Mouse (Mus musculus) activated CD4-positive, CD25-positive, alpha-beta regulatory T cell, adult 4 months (primary cell): Measurements from ENCODE around the gene Stx12. TPM values are rescaled to one million over a fixed set of nuclear protein-coding genes. Genes with fewer than 3 reads are reported as not detected.
A peak's percentile ranks its signal among the peaks of the same experiment; 100 is the strongest.

Experiments used
- ATAC-seq: one replicate; pipeline ENCODE4 v1.8.0; 2017
- polyA plus RNA-seq, 2 experiments: library from polyadenylated mRNA; unstranded; fragments of 100-300 nt; shearing (Covaris generic); gene quantifications; one replicate each; pipeline ENCODE4 v1.2.1; 2017

The Stx12 gene
- polyA plus RNA-seq, 2 experiments from 2014 or later, result 33.0 to 36.2 TPM

- ATAC-seq, result no peak
These were observed 21.3 kb downstream of the Stx12 start for GRCm38 (mm10) chr4:132863012-132863411.

DNA sequence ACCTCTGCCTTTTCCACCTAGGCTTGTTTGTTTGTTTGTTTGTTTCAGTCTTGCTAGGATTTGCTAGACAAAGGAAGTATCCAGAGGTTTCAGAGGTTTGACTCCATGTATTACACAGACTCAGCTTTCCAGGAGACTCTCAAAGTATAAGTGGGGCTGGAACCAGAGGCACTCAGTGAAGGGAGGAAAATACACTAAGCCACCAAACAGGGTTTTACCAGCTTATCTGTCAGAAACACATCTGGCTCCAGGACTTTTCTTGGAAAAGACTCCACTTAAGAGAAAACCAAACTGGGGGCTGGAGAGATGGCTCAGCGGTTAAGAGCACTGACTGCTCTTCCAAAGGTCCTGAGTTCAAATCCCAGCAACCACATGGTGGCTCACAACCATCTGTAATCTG lies 23.4 kb downstream of the Stx12 start:
- ATAC-seq, result no peak

DNA sequence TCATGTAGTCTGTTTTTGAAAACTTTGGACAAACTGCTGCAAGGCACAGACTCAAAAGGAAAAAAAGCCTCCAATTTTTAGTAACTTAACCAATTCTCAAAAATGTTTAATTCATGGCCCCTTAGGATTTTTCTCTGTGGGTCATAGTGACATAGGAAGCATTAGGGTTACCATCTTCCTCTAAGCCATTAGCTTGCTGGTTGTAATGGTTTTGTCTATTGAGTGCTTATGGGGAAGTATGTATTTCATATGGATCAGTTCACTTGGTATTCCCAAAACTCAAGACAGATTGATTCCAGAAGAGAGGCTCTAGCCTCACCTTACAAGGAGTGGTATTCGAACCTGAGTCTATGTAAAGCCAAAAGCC lies 40.6 kb downstream of the Stx12 start:
- no peak for ATAC-seq

- peak; percentile 98 for ATAC-seq
These were observed 41.2 kb downstream of the Stx12 start, which contains the start of gene Ppp1r8 for GRCm38 (mm10) chr4:132842970-132843704. TSS of gene Ppp1r8 (minus strand) at chr4:132843169.

DNA sequence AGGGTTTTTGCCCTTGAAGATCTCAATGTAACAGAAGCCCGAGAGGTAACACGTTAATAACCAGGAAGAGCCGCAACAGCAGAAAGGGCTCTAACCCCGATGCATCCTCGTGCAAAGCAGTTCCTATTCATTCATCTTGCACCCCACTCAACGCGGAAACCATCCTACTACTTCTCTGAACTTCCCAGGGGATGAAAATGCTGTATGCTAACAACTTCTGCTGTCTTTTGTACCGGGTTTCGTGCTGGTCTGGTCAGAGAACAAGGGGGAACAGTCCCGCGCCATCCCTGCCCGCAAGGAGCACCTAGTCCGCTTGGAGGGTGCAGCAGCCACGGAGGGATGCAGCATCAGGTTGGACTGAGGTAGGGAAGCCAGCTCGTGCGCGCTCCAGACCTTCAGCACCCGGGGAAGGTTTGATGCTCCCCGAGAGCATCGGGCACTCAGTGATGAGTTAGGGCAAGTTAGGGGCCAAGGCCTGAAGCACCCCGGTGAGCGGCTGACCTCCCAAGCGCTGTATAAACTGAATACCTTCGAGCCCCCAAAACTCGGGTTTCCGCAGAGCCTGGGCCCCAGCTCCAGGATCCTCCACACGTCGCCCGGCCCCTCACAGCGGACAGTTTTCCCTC lies 41.9 kb downstream of the Stx12 start:
- peak; percentile 12 for ATAC-seq

- no peak for ATAC-seq
These were observed 42.8 kb downstream of the Stx12 start for GRCm38 (mm10) chr4:132841493-132841892.

GRCm38 (mm10) chr4:132823614-132824366 lies 60.5 kb downstream of the Stx12 start:
- ATAC-seq, result peak; percentile 77

DNA sequence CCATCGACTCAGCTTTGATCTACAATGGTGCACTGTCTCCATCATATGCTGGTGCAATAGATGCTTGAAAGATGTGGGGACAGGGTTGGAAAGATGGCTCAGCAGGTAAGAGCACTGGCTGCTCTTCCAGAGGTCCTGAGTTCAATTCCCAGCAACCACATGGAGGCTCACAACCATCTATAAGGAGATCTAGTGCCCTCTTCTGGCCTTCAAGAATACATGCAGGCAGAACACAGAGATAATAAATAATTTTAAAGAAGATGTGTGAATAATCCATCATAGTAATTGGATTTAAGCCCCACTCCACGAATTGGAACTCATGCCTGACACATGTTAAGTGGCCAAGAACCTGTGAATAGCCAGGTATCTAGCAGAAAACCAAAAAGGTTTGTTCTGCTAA lies 65.9 kb downstream of the Stx12 start:
- no peak for ATAC-seq

DNA sequence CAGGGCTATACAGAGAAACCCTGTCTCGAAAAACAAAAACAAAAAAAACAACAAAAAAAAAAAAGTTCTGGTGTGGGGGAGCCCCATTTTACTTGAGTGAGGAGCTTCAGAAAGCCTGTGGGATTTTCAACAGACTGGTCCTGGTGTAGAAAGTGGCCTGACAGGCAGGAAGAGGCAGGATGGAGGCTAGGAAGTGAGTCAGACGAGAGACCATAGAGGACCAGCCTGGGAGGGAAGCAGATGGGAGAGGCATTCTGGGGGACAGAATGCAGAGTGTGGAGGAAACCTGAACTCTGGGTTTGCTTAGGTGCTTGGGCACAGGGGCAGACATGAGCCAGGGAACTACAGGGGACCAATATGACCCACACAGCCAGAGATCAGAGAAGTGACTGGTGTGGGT lies 67.5 kb downstream of the Stx12 start:
- ATAC-seq, result no peak

GRCm38 (mm10) chr4:132816404-132816803 lies 67.9 kb downstream of the Stx12 start:
- ATAC-seq, result no peak

DNA sequence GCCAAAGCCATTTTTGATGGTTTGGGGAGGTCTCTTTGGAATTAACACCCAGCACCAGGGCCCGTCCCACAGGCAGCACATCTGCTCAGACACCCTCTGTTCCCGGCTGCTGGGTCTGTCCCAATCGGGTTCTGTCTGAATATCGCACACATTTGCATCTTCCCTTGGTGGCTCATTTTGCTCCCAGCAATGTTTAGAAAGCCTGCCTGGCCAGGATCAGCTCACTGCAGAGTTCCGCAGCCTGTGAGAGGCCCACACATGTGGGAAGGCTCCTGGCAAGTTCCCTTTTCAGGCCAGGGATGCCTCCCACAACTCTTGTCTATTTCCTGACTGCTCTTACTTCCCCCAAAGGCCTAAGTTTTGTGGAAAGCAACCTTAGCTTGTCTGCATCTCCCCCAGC lies 74.7 kb downstream of the Stx12 start:
- no peak for ATAC-seq

DNA sequence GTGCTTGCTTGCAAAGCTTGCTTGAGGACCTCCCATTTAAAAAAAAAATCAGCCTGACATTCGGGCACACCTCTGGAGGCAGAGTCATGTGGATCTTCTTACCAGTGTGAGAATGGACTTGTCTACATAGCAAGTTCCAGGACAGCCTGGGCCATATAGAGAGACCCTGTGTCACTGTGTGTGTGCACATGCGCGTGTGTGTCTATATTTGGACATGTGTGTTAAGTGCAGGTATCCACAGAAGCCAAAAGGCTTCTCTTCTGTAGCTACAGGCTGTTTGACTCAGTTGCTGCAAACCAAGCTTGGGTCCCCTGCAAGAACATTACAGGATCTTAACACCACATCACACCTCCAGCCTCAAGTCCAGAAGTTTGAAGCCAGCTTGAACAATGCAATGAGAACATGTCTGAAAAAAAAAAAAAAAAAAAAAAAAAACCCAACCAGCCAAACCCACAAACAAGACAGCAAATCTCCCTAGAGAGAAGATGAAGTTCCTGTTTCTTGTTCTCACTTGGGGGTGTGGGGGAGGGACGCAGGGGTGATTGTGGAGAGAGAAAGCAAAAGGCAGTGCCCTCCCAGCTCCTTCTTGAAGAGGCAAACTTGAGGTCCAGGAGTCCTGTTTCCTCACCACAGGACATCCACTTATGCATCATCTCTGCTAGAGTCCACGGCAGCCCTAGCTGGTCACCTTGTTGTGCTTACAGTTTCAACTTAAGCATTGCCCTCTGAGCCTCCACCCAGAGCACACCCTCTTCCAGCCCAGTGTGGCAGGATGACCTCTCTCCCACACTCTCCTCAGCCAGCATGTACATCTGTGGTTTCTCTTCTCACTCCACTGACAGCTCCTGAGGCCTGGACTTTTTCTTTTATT lies 76.3 kb downstream of the Stx12 start:
- no peak for ATAC-seq

DNA sequence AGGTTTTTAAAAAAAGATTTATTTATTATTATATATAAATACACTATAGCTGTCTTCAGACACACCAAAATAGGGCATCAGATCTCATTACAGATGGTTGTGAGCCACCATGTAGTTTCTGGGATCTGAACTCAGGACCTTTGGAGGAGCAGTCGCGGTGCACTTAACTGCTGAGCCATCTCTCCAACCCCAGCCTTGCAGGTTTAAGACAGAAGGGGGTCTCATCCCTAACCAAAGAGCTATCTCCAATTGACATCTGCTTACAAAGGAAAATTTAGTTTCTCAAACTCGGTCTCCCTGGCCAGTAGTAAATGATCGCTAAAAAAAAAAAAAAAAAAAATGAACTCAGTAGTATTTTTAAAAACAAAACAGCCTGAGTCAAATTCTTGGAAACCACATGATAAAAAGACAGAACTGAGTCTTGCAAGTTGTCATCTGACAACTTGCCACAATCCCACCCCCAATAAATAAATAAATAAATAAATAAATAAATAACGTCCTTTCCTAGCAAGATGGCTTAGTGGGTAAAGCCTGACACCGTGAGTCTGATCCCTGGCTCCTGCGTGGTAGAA lies 77.6 kb downstream of the Stx12 start:
- no peak for ATAC-seq

GRCm38 (mm10) chr4:132805599-132806197 lies 78.6 kb downstream of the Stx12 start:
- no peak for ATAC-seq

- no peak for ATAC-seq
These were observed 79.2 kb downstream of the Stx12 start for GRCm38 (mm10) chr4:132805146-132805545.

GRCm38 (mm10) chr4:132804331-132804730 lies 80.0 kb downstream of the Stx12 start:
- no peak for ATAC-seq

- ATAC-seq, result no peak
These were observed 80.4 kb downstream of the Stx12 start for GRCm38 (mm10) chr4:132803876-132804275.
